Mouse (Mus musculus): Measurements from ENCODE around the gene Tdrkh.

GRCm38 (mm10) chr3:94398943-94399481 lies 14.1 kb upstream of the Tdrkh start:
- TF ChIP-seq POLR2A (IDR thresholded peaks at IDR 0.05; ENCODE audit: low read depth, low read length) (no peak), CTCF (IDR thresholded peaks at IDR 0.05; ENCODE audit: extremely low read depth, insufficient read length, insufficient replicate concordance, low read depth, low read length) (no peak)

All from small intestine, adult 2 months (tissue).